Mouse (Mus musculus): ENCODE measurements around the gene Lgals9.

The Lgals9 gene

DNA sequence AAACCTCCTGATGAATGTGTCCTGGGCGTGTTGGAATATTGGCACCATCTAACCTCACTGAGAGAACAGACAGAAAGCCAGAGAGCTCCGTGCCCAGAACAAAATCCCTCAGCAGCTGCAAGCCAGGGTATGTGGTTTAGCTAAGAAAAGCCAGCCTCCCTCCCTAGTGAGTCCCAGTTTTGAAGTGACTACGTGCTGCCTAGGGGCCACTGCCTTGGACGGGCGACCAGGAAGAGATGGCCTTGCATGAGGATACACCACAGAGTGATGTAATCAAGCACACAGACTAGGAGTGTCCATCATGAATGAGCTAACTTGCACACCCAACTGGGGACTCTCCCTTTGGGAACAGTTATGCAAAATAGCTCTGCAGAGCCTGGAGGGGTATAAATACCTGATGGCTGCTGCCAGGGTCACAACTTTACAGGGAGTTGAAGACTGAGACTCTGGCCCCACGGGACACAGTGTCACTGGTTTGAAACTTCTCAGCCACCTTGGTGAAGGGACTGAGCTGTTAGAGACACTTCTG, 64.3 kb downstream of the Lgals9 start, which contains the start of gene Nos2:
Gene Nos2, plus strand, starts transcription at position 377 of the 529 bp plus-strand sequence.
- DNase-seq (ENCODE audit: low spot score), result no peak

GRCm38 (mm10) chr11:78919745-78920144, 65.0 kb downstream of the Lgals9 start:
- DNase-seq (ENCODE audit: low spot score), result no peak

DNA sequence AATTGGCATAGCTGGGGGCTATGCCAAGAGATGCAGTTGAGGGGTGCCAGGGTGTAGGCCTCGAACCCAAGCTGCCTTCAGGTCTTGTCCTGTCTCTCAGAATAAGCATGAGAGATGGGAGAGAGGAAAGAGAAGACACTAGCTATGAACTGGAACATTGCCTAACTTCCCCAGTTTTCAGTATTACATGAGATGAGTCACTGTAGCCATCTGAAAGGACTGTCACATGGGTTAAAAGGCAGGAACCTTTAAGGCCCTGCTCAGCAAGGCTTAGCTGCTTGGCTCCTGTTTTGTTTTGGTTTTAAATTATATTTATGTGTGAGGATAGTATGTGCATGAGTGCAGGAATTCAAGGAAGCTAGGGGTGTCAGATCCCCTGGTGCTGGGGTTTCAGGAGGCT, 68.3 kb downstream of the Lgals9 start:
- no peak for DNase-seq (ENCODE audit: low spot score)

- no peak for DNase-seq (ENCODE audit: low spot score)
These were observed 69.3 kb downstream of the Lgals9 start for GRCm38 (mm10) chr11:78915473-78915872.
